Mouse (Mus musculus) right cerebral cortex, postnatal 36 days (tissue): Measurements from ENCODE around the gene Fthl17b.
A peak's percentile ranks its signal among the peaks of the same experiment; 100 is the strongest.
"Not testable (repeated sequence)": the region's sequence is repeated elsewhere in the genome, so short reads cannot be mapped to it uniquely, and the experiment has no call there.

ENCODE experiments used
- DNase-seq, 2 experiments: peaks; one replicate each; pipeline ENCODE4 v3.0.0; 2022; ENCODE audit warnings: low spot score in 2 of 2, mixed read lengths in 1 of 2

Gene Fthl17b

GRCm38 (mm10) chrX:8962875-8963274, at the start of gene Fthl17b:
TSS of gene Fthl17b (minus strand) at chrX:8962975.
- DNase-seq: not testable (repeated sequence)

DNA sequence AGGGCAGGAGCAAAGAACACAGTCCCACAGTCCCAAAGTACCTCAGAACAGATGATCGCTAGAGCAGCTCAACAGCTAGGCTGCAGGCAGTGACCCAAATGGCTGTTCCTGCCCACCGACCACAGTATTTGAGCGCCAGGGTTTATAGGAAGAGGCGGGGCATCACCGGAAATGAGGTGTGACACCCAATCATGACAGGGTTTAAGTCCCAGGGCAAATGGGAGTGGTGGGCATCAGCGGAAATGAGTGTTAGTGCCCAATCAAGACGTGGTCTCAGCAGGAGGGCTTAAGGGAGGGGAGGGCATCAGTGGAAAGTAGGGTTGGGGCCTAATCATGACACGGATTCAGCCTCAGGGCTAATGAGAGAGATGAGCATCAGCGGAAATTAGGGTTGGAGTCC, 23.9 kb upstream of the Fthl17b start, which contains the start of gene Fthl17d:
Fthl17d (minus strand) TSS at position 101 of the 400 bp plus-strand sequence.
- DNase-seq: not testable (repeated sequence)

DNA sequence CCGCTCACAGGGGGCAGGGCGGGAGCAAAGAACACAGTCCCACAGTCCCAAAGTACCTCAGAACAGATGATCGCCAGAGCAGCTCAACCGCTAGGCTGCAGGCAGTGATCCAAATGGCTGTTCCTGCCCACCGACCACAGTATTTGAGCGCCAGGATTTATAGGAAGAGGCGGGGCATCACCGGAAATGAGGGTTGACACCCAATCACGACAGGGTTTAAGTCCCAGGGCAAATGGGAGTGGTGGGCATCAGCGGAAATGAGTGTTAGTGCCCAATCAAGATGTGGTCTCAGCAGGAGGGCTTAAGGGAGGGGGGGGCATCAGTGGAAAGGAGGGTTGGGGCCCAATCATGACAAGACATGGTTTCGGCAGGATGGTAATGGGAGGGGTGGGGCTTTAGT, 13.7 kb upstream of the Fthl17b start, which contains the start of gene Fthl17c:
Fthl17c (minus strand) TSS at position 101 of the 400 bp plus-strand sequence.
- not testable (repeated sequence) for DNase-seq

DNA sequence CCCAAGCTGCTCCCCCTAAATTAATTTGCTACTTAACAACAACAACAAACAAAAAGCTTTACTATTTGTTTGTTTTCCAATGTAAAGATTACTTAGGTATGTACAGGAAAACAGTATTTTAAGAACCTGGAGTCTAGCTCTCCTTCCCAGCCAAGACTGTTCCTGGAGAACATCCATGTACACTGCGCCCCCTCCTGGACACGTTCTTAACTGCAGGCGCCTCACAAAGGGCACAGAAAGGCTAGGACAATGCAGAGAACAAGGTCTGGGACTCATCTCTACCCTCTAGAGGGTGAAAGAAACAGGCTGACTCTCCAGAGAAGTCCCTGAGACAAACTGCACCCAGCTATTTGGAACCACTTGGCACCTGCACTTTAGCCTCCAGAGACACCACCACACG, 1.8 kb upstream of the Fthl17b start:
- DNase-seq: not testable (repeated sequence)

DNA sequence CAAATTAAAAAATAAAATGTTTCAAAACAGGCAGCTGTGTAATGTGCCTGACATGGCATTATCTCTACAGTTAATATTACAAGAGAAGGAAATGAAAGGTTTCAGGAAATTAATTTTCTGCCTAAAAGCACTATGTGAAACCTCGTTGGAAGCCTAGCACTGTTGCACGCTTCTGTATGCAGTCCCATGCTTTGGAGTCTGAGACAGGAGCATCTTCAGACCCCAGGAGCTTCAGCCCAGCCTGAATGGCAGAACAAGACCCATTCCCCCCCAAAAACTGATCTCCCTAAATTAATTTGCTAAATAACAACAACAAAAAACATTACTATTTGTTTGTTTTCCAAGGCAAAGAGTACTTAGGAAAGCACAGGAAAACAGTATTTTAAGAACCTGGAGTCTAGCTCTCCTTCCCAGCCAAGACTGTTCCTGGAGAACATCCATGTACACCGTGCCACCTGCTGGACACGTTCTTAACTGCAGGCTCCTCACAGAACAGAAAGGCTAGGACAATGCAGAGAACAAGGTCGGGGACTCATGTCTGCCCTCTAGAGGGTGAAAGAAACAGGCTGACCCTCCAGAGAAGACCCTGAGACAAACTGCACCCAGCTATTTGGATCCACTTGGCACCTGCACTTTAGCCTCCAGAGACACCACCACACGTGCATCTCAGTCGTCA, 14.5 kb downstream of the Fthl17b start:
- peak; percentile 69 to 70 for DNase-seq

DNA sequence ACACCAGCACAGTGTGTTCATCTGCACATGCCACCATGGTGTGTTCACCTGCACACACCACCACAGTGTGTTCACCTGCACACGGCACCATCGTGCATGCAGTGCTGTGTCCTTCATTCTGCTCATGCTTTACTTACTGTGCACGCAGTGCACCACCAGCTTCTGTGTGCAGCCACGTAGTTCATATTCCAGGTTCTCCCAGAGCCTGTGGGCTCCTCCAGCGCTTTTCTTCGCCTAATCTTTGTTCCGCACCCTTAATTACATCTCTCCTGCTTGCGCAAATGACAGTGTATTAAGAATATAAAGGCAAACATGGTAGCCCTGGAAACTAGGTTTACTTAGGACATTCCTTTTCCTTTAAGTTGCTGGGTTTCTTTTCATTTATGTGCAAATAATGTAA, 18.7 kb downstream of the Fthl17b start:
- DNase-seq: no peak

DNA sequence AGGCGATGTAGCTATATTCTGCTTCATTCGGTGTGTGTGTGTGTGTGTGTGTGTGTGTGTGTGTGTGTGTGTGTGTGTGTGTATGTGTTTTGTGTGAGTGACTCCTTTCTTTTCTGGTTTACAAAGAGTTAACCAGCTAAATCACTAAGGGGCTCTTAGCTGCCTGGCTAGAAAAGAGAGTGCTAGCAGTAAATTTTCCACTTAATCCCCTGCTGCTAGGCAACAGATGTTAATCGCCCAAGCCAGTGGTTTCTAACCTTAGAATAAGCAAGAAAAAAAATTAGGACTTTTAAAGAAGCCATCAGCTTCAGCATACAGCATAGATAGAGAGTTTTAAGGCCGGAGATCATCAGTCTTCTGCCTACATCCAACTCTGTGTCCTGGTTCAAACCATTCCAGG, 35.5 kb downstream of the Fthl17b start:
- no peak for DNase-seq

DNA sequence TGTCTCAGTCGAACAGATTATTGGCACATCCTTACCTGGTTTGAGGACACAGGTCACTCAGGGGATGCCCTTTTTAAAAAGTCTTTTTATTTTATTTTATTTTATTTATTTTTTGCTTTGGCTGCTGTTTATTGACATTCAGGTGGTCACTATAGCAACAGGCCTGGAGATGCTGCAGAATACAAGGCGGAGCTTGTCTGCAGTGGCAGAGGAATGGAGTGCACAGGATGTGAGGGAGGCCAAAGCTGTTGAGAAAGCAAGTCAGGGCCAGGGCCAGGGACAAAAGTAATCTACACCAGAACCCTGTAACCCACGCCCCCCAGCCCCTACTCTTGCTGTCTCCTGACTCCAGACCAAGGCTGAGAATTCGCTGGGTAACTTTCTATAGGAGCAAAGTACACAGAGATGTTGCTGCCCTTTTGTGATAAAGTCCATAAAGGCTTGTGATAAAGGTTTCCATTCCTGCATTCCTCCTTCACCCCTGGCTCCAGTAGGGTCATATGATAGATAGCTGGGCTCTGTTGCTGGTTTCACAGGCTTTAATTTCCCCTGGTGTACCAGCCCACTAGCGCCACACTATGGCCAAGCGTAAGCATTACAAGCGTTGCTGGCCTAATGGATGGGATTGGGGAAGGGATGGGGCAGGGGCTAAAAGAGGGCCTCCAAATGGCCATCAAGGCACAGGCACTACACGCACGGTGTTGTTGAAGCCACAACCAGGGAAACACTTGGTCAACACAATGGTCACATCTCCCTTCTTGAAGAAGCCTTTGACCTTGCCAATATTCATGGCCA, 40.8 kb downstream of the Fthl17b start:
- no peak for DNase-seq

DNA sequence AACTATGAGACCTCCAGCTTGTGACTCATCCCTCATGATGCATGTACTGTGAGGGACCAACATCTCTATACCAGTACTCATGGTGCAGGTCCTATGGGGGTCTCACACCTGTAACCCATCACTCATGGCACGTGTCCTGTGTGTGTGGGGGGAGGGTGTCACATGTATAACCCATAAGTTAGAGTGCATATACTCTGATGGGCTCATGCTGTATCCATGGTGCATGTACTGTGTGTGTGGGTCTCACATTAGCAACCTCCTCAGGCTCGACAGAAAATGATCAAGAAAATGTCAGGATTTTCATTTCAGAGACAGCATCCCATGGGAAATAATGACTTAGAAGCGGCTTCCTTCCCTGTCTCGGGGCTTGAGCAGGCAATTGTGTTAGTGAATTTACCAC, 41.7 kb downstream of the Fthl17b start:
- DNase-seq: no peak
